Mouse (Mus musculus) G1E (cell line): Measurements from ENCODE around the gene Cdkn2b. TPM values are rescaled to one million over a fixed set of nuclear protein-coding genes. Genes with fewer than 3 reads are reported as not detected.

Experiments used
- ATAC-seq: 2 replicates; pipeline ENCODE4 v1.8.0; 2016; ENCODE audit warnings: mild to moderate bottlenecking; ENCODE audit not compliant: insufficient number of reproducible peaks, poor library complexity, low FRiP score, severe bottlenecking; ENCODE audit errors: extremely low read depth
- DNase-seq: peaks from one replicate; pipeline ENCODE4 v3.0.0; 2012; ENCODE audit warnings: low spot score
- H3K27me3 ChIP-seq: 2 replicates; pipeline ENCODE4 v1.6.1; 2012; ENCODE audit warnings: mild to moderate bottlenecking, low read length, inconsistent platforms; ENCODE audit not compliant: insufficient read depth
- H3K36me3 ChIP-seq: replicated peaks from 2 replicates; pipeline ENCODE3; 2012; ENCODE audit warnings: mild to moderate bottlenecking, inconsistent platforms
- H3K4me1 ChIP-seq: 2 replicates; pipeline ENCODE4 v1.6.1; 2012; ENCODE audit warnings: low read depth, low read length, inconsistent platforms, mixed read lengths; ENCODE audit not compliant: insufficient read depth
- H3K4me3 ChIP-seq: 2 replicates; pipeline ENCODE4 v1.5.1; 2012; ENCODE audit warnings: low read depth, mild to moderate bottlenecking, inconsistent platforms, low read length, moderate library complexity, mixed read lengths
- H3K9me3 ChIP-seq: replicated peaks from 2 replicates; pipeline ENCODE4 v1.6.1; 2012; ENCODE audit warnings: inconsistent platforms
- CTCF ChIP-seq: IDR thresholded peaks from 2 replicates; pipeline ENCODE4 v1.5.1; 2012; ENCODE audit warnings: low read depth, low read length, inconsistent platforms, mixed read lengths
- GATA1 ChIP-seq: IDR thresholded peaks from 2 replicates; pipeline ENCODE4 v1.6.1; 2012; ENCODE audit warnings: borderline replicate concordance, low read length, inconsistent platforms, mixed read lengths
- GATA2 ChIP-seq: IDR thresholded peaks from 2 replicates; pipeline ENCODE4 v1.6.1; 2012; ENCODE audit warnings: low read depth, low read length, inconsistent platforms, borderline replicate concordance
- POLR2AphosphoS5 ChIP-seq: IDR thresholded peaks from 2 replicates; pipeline ENCODE4 v1.6.1; 2012; ENCODE audit warnings: low read depth, low read length, inconsistent platforms; ENCODE audit not compliant: insufficient replicate concordance
- TAL1 ChIP-seq: conservative IDR thresholded peaks from 2 replicates; pipeline ENCODE4 v1.6.1; 2012; ENCODE audit warnings: low read depth, low read length, inconsistent platforms, mixed read lengths
- polyA plus RNA-seq: library from polyadenylated mRNA; stranded (reverse); fragments of >175 nt; gene quantifications from 2 replicates; pipeline ENCODE4 v1.2.3, GENCODE M21; 2012
- total RNA-seq, 2 experiments: library from RNA; stranded (forward) in 1 of 2; stranded (reverse) in 1 of 2; fragments of 200-1000 nt in 1 of 2; fragments of >200 nt in 1 of 2; fragmentation: Nextera tagmentation in 1 of 2; gene quantifications; 2 replicates each; pipeline ENCODE4 v1.2.3; 2014 to 2017

Cdkn2b gene
- total and polyA plus RNA-seq, 3 experiments = 0.33 TPM; not detected in 2

DNA sequence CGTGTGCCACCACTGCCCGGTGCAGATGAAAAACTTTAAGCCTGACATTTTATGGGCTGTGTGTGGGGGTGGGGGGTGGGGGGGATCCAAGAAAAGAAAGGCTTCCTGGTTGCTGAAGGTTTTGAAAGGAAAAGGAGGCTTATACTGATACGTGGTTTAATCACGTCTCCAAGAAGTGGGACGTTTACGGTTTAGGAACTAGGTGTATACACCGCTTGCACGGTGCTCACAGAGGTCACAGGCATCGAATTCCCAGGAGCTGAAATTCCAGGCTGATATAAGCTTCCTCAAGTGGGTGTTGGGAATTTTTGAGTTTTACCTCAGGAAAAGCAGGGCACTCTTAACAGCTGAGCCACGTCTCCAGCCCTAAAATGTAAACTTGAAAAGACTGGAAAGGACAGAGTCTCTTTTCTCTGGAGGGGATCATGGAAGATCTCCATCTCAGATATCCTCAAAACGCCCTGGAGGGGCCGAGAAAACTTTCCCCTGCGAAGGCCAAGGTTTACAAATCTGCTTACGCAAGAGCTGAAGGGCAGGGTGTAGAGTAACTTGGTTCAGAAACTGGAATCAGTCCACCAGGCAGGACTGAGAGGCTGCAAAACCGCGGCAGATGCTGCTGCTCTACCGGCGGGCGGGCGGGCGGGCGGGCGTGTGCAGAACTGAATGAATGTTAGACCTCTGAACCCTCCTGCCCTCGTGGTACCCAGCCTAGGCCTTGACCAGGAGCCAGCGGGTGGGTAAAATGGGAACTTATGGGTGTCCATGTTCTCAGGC lies 34.8 kb downstream of the Cdkn2b start:
- no peak for DNase-seq
- no peak for ATAC-seq
- no peaks in the 10 kb centered on the region for H3K4me1 ChIP-seq

GRCm38 (mm10) chr4:89274829-89275548 lies 35.9 kb downstream of the Cdkn2b start:
- Histone ChIP-seq H3K27me3 (no peaks in the 10 kb centered on the region; the same call in 1 of the 2 replicates), H3K36me3 (no peaks in the 10 kb centered on the region), H3K4me1 (no peaks in the 10 kb centered on the region), H3K4me3 (no peak overlapping the region; the same call in 1 of the 2 replicates), H3K9me3 (peaks cover 33% of the 10 kb centered on the region)
- no peak for ATAC-seq
- no peak for DNase-seq
- TF ChIP-seq GATA2 = no peak
- no peak for TF ChIP-seq CTCF
- TF ChIP-seq POLR2AphosphoS5 = no peak
- no peak for TF ChIP-seq GATA1
- no peak for TF ChIP-seq TAL1

More for the DNA sequence above, 34.8 kb downstream of the Cdkn2b start:
- Histone ChIP-seq H3K27me3 (no peaks in the 10 kb centered on the region; the same call in 1 of the 2 replicates), H3K36me3 (no peaks in the 10 kb centered on the region), H3K4me3 (no peak overlapping the region), H3K9me3 (peaks cover 31% of the 10 kb centered on the region)
- TF ChIP-seq GATA2 (no peak), TAL1 (no peak), GATA1 (no peak), CTCF (no peak), POLR2AphosphoS5 (no peak)

GRCm38 (mm10) chr4:89274006-89274405 lies 36.8 kb downstream of the Cdkn2b start:
- Histone ChIP-seq H3K36me3 (no peaks in the 10 kb centered on the region), H3K27me3 (no peaks in the 10 kb centered on the region; the same call in 1 of the 2 replicates), H3K9me3 (peaks cover 33% of the 10 kb centered on the region), H3K4me1 (no peaks in the 10 kb centered on the region), H3K4me3 (no peak overlapping the region)
- ATAC-seq (no peak), DNase-seq (no peak)
- no peak for TF ChIP-seq TAL1
- no peak for TF ChIP-seq CTCF
- TF ChIP-seq GATA1 = no peak
- TF ChIP-seq POLR2AphosphoS5 = no peak
- no peak for TF ChIP-seq GATA2

DNA sequence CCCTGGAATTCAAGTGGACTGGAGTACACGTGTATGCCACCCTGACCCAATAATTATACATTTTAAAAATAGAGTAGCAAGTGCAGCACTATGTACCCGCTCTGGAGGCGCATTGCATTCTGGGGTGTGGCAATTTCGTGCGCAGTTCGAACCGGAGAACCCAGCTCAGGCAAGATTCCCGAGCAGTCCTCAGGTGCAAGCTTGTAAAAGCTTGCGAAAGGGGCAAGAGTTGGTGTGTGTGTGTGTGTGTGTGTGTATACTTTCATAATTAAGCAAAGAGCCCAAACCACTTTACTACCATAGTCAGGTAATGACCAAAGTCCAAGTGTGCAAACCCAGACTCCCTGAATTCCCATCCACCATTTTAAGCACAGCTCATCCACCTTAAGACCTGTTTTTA lies 37.3 kb downstream of the Cdkn2b start:
- DNase-seq (no peak), ATAC-seq (no peak)
- Histone ChIP-seq H3K4me3 (no peak overlapping the region), H3K36me3 (no peaks in the 10 kb centered on the region), H3K9me3 (peaks cover 33% of the 10 kb centered on the region), H3K27me3 (no peaks in the 10 kb centered on the region; the same call in 1 of the 2 replicates), H3K4me1 (no peaks in the 10 kb centered on the region)
- TF ChIP-seq POLR2AphosphoS5 (no peak), GATA1 (no peak), TAL1 (no peak), CTCF (no peak), GATA2 (no peak)

DNA sequence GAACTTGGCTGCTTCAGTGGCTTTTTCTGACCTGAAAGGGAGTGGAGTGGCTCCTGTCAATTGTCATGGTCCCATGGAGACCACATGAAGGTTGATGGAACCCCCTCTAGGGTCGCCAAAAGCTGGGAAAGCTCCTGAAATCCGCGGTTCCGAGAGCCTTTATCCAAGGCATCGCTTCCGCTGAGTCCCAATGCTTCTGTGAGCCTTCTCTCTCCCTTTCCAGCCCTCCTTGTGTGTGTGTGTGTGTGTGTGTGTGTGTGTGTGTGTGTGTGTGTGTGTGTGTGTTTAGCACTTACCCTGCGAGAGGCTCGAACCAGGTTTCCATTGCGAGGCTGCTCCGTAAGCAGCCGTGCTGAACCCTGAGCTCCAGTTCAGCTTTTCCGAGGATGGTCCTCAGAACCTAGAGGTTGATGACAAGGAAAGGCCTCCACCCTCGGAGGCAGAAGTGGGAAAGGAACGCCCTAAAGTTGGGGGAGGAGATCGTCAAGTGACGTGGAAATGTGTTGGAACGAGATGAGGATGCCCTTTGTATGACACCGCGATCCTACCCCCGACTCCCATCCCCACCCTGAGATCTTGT lies 37.8 kb downstream of the Cdkn2b start:
- Histone ChIP-seq H3K36me3 (no peaks in the 10 kb centered on the region), H3K4me1 (no peaks in the 10 kb centered on the region), H3K4me3 (no peak overlapping the region), H3K9me3 (peaks cover 33% of the 10 kb centered on the region), H3K27me3 (no peaks in the 10 kb centered on the region; the same call in 1 of the 2 replicates)
- DNase-seq (no peak), ATAC-seq (no peak)
- TF ChIP-seq GATA1 (no peak), GATA2 (no peak), CTCF (no peak), POLR2AphosphoS5 (no peak), TAL1 (no peak)

DNA sequence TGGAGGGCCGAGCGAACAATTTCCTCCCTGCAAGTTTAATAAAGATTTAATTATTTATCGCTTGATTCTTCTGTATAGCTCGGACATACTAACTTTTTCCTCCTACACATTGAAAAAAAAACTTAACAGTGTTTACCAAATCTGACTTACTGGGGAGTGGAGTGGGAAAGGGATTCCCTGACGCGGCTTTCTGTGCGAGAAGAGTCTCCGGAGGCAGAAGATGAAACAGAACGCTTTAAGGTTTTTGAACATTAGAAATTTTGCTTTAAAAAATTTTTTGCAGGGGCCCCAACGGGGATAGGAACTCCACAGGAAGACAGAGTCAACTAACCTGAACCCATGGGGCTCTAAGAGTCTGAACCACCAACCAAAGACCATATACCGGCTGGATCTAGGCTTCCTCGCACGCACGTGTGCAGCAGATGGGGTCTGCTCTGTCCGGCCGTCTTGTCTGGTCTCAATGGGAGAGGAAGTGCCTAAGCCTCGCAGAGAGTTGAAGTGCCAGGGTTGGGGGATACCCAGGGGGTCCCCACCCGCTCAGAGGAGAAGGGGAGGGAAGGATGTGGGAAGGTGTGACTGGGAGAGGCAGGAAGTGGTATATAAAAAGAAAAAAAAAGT lies 38.6 kb downstream of the Cdkn2b start:
- DNase-seq = no peak
- TF ChIP-seq POLR2AphosphoS5 = no peak
- no peak for TF ChIP-seq CTCF
- no peak for TF ChIP-seq GATA1
- TF ChIP-seq TAL1 = no peak
- no peak for TF ChIP-seq GATA2
- peaks cover 30% of the 10 kb centered on the region for H3K9me3 ChIP-seq
- H3K4me1 ChIP-seq = no peaks in the 10 kb centered on the region
- no peak overlapping the region for H3K4me3 ChIP-seq
- no peaks in the 10 kb centered on the region; the same call in 1 of the 2 replicates for H3K27me3 ChIP-seq
- no peak for ATAC-seq
- H3K36me3 ChIP-seq = no peaks in the 10 kb centered on the region
